Mouse (Mus musculus): ENCODE measurements at regions not wholly inside any gene's neighbourhood (a gene's known extent, or its start where the extent isn't known, plus 50 kb on each side); places are given as distances from the start of the nearest gene placed in this dataset.

DNA sequence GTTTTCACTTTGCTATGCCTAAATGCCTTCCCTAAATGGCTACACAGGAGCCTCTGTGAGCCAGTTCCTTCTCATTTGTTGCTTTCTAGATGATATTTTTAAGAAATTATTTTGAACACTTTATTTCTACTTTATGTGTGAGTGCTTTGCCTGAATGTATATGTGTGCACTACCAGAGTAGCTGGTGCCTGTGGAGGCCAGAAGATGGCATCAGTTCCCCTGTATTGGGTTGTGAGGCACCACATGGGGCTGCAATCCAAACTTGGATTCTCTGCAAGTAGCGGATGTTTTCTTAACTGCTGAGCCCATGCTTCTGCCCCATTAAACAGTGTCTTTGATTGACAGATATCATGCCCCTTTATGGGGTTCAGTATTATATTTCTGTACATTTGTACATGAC lies 103.7 kb downstream of the Lyplal1 start:
- H3K27me3 ChIP-seq (ENCODE audit: control insufficient read depth, insufficient read depth, low read length): no peaks in the 10 kb centered on the region
- 75% methylated on average over 1 of the region's 1 CpGs for WGBS
- DNase-seq (ENCODE audit: extremely low read depth, low read depth, low spot score): peak; percentile 4
- H3K36me3 ChIP-seq (ENCODE audit: control insufficient read depth, insufficient read depth, low read length): no peaks in the 10 kb centered on the region
- H3K79me2 ChIP-seq (ENCODE audit: control insufficient read depth, insufficient read depth, low read length): no peaks in the 10 kb centered on the region
- no peak for TF ChIP-seq POLR2A (IDR thresholded peaks at IDR 0.05; ENCODE audit: extremely low read depth, insufficient read depth, low read length)
- TF ChIP-seq CTCF (IDR thresholded peaks at IDR 0.05; ENCODE audit: low read depth, low read length): no peak
- H3K4me1 ChIP-seq (ENCODE audit: control insufficient read depth, insufficient read depth, low read length): no peaks in the 10 kb centered on the region
- no peak overlapping the region for H3K9ac ChIP-seq (ENCODE audit: low read depth, low read length)
- no peak overlapping the region for H3K27ac ChIP-seq (replicated peaks; ENCODE audit: insufficient read depth, low read depth, low read length)
- no peak overlapping the region for H3K4me3 ChIP-seq (ENCODE audit: insufficient read depth, low read depth, low read length)

- H3K4me3 ChIP-seq (ENCODE audit: insufficient read depth, low read depth, low read length): no peak overlapping the region
- H3K79me2 ChIP-seq (ENCODE audit: control insufficient read depth, insufficient read depth, low read length): no peaks in the 10 kb centered on the region
- no peak for DNase-seq (ENCODE audit: extremely low read depth, low read depth, low spot score)
- no peaks in the 10 kb centered on the region for H3K4me1 ChIP-seq (ENCODE audit: control insufficient read depth, insufficient read depth, low read length)
- H3K36me3 ChIP-seq (ENCODE audit: control insufficient read depth, insufficient read depth, low read length): no peaks in the 10 kb centered on the region
- H3K27ac ChIP-seq (replicated peaks; ENCODE audit: insufficient read depth, low read depth, low read length): no peak overlapping the region
- WGBS: 82% methylated on average over 1 of the region's 1 CpGs
- no peaks in the 10 kb centered on the region for H3K27me3 ChIP-seq (ENCODE audit: control insufficient read depth, insufficient read depth, low read length)
- TF ChIP-seq CTCF (IDR thresholded peaks at IDR 0.05; ENCODE audit: low read depth, low read length) (no peak), POLR2A (IDR thresholded peaks at IDR 0.05; ENCODE audit: extremely low read depth, insufficient read depth, low read length) (no peak)
- H3K9ac ChIP-seq (ENCODE audit: low read depth, low read length): no peak overlapping the region
Observed at GRCm38 (mm10) chr1:186014166-186014565, 102.9 kb downstream of the Lyplal1 start.

DNA sequence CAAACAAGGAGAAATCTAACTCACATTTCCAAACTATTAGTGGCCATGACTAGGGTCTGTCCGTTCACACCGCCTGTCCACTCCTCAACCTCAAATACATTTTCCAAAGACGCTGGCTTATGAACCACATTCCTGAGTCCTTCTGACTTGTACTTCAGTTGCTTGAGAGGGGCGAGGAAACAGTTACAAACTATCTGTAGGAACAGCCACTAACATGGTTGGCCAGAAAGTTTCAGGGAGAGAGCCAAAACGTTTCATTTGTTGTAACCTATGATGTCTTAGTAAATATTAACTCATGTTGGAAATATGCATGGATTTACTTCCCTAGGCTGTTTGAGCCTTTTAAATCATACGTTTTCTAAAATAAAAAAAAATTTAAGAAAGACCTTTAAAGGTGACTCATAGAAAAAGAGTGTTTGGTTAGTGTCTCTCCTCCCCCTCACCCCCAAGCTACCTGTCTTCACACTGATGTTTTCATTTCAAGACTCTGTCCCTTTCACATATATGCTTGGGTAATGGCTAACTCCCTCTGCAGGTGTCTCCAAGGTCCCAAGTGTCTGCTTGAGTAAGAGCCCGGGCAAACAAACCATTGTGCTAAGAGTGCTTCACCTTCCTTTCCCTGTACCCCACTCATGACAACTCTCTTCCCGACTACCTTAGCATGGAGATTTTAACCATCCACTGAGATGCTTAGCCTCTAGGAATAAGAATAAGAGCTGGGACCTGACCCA lies 101.1 kb downstream of the Lyplal1 start:
- Histone ChIP-seq H3K27me3 (ENCODE audit: control insufficient read depth, insufficient read depth, low read length) (no peaks in the 10 kb centered on the region), H3K4me1 (ENCODE audit: control insufficient read depth, insufficient read depth, low read length) (no peaks in the 10 kb centered on the region), H3K9ac (ENCODE audit: low read depth, low read length) (no peak overlapping the region), H3K79me2 (ENCODE audit: control insufficient read depth, insufficient read depth, low read length) (no peaks in the 10 kb centered on the region), H3K4me3 (ENCODE audit: insufficient read depth, low read depth, low read length) (no peak overlapping the region), H3K27ac (replicated peaks; ENCODE audit: insufficient read depth, low read depth, low read length) (no peak overlapping the region), H3K36me3 (ENCODE audit: control insufficient read depth, insufficient read depth, low read length) (no peaks in the 10 kb centered on the region)
- 67% methylated on average over 8 of the region's 8 CpGs for WGBS
- TF ChIP-seq CTCF (IDR thresholded peaks at IDR 0.05; ENCODE audit: low read depth, low read length) (no peak), POLR2A (IDR thresholded peaks at IDR 0.05; ENCODE audit: extremely low read depth, insufficient read depth, low read length) (no peak)
- no peak for DNase-seq (ENCODE audit: extremely low read depth, low read depth, low spot score)

GRCm38 (mm10) chr1:186017547-186017946 lies 99.6 kb downstream of the Lyplal1 start:
- DNase-seq (ENCODE audit: extremely low read depth, low read depth, low spot score): no peak
- H3K9ac ChIP-seq (ENCODE audit: low read depth, low read length): no peak overlapping the region
- H3K27ac ChIP-seq (replicated peaks; ENCODE audit: insufficient read depth, low read depth, low read length): no peak overlapping the region
- no peaks in the 10 kb centered on the region for H3K27me3 ChIP-seq (ENCODE audit: control insufficient read depth, insufficient read depth, low read length)
- WGBS: 48% methylated on average over 1 of the region's 1 CpGs
- H3K79me2 ChIP-seq (ENCODE audit: control insufficient read depth, insufficient read depth, low read length): no peaks in the 10 kb centered on the region
- no peaks in the 10 kb centered on the region for H3K36me3 ChIP-seq (ENCODE audit: control insufficient read depth, insufficient read depth, low read length)
- no peaks in the 10 kb centered on the region for H3K4me1 ChIP-seq (ENCODE audit: control insufficient read depth, insufficient read depth, low read length)
- no peak for TF ChIP-seq CTCF (IDR thresholded peaks at IDR 0.05; ENCODE audit: low read depth, low read length)
- TF ChIP-seq POLR2A (IDR thresholded peaks at IDR 0.05; ENCODE audit: extremely low read depth, insufficient read depth, low read length): no peak
- H3K4me3 ChIP-seq (ENCODE audit: insufficient read depth, low read depth, low read length): no peak overlapping the region

GRCm38 (mm10) chr1:186019511-186019910 lies 97.6 kb downstream of the Lyplal1 start:
- Histone ChIP-seq H3K4me3 (ENCODE audit: insufficient read depth, low read depth, low read length) (no peak overlapping the region), H3K36me3 (ENCODE audit: control insufficient read depth, insufficient read depth, low read length) (no peaks in the 10 kb centered on the region), H3K27ac (replicated peaks; ENCODE audit: insufficient read depth, low read depth, low read length) (no peak overlapping the region), H3K4me1 (ENCODE audit: control insufficient read depth, insufficient read depth, low read length) (no peaks in the 10 kb centered on the region), H3K27me3 (ENCODE audit: control insufficient read depth, insufficient read depth, low read length) (no peaks in the 10 kb centered on the region), H3K79me2 (ENCODE audit: control insufficient read depth, insufficient read depth, low read length) (no peaks in the 10 kb centered on the region), H3K9ac (ENCODE audit: low read depth, low read length) (no peak overlapping the region)
- 88% methylated on average over 5 of the region's 5 CpGs for WGBS
- TF ChIP-seq POLR2A (IDR thresholded peaks at IDR 0.05; ENCODE audit: extremely low read depth, insufficient read depth, low read length) (no peak), CTCF (IDR thresholded peaks at IDR 0.05; ENCODE audit: low read depth, low read length) (no peak)
- no peak for DNase-seq (ENCODE audit: extremely low read depth, low read depth, low spot score)

DNA sequence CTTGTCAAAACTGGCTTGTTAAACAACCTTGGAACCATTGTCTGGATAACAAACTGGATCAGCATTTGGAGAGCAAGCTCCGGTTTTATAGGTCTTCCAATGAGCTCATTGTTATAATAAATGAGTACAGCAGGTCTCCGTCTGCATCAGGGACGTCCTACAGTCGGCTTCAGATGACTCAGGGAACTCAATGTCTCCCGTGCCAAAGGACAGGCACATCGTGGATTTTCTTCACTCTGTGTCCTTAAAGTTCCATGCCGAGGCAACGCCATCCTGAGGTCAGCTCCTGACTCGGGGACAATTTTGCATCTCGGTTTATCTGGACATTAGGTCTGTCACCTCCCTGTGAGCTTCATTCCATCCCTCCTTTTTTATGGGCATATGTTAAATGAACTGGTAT lies 85.2 kb downstream of the Lyplal1 start:
- no peaks in the 10 kb centered on the region for H3K36me3 ChIP-seq (ENCODE audit: control insufficient read depth, insufficient read depth, low read length)
- peaks cover 2% of the 10 kb centered on the region; the same call in 1 of the 2 replicates for H3K4me1 ChIP-seq (ENCODE audit: control insufficient read depth, insufficient read depth, low read length)
- no peak overlapping the region for H3K27ac ChIP-seq (replicated peaks; ENCODE audit: insufficient read depth, low read depth, low read length)
- 91% methylated on average over 10 of the region's 10 CpGs for WGBS
- TF ChIP-seq POLR2A (IDR thresholded peaks at IDR 0.05; ENCODE audit: extremely low read depth, insufficient read depth, low read length) (no peak), CTCF (IDR thresholded peaks at IDR 0.05; ENCODE audit: low read depth, low read length) (no peak)
- no peak for DNase-seq (ENCODE audit: extremely low read depth, low read depth, low spot score)
- no peak overlapping the region for H3K4me3 ChIP-seq (ENCODE audit: insufficient read depth, low read depth, low read length)
- H3K9ac ChIP-seq (ENCODE audit: low read depth, low read length): no peak overlapping the region
- H3K27me3 ChIP-seq (ENCODE audit: control insufficient read depth, insufficient read depth, low read length): no peaks in the 10 kb centered on the region
- H3K79me2 ChIP-seq (ENCODE audit: control insufficient read depth, insufficient read depth, low read length): no peaks in the 10 kb centered on the region

All from liver, adult 2 months (tissue).